Mouse (Mus musculus): ENCODE results near the gene Sirt7. TPM values are rescaled to one million over a fixed set of nuclear protein-coding genes. Genes with fewer than 3 reads are reported as not detected.
A peak's percentile ranks its signal among the peaks of the same experiment; 100 is the strongest.
"Not testable (repeated sequence)": the region's sequence is repeated elsewhere in the genome, so short reads cannot be mapped to it uniquely, and the experiment has no call there.

The Sirt7 gene
- polyA plus RNA-seq, 1 experiment from 2014 or later: 27.7 TPM

GRCm38 (mm10) chr11:120583937-120584336 is 41.1 kb downstream of the Sirt7 start:
- no peak overlapping the region for H3K4me3 ChIP-seq
- 91% methylated on average over 1 of the region's 1 CpGs for WGBS
- no peak overlapping the region for H3K27ac ChIP-seq (replicated peaks)
- H3K4me1 ChIP-seq: peaks cover 30% of the 10 kb centered on the region
- H3K9me3 ChIP-seq: peaks cover 5% of the 10 kb centered on the region; the same call in 1 of the 2 replicates
- DNase-seq (ENCODE audit: low spot score): no peak
- H3K36me3 ChIP-seq (replicated peaks): peaks cover 77% of the 10 kb centered on the region
- H3K27me3 ChIP-seq (replicated peaks; ENCODE audit: low read depth, poor library complexity, severe bottlenecking): no peaks in the 10 kb centered on the region

- WGBS: 95% methylated on average over 2 of the region's 2 CpGs
- not testable (repeated sequence) for H3K27ac ChIP-seq (replicated peaks); H3K27me3 ChIP-seq (replicated peaks; ENCODE audit: low read depth, poor library complexity, severe bottlenecking); DNase-seq (ENCODE audit: low spot score); H3K9me3 ChIP-seq
- peaks cover 37% of the 10 kb centered on the region for H3K4me1 ChIP-seq
- peaks cover 77% of the 10 kb centered on the region for H3K36me3 ChIP-seq (replicated peaks)
- H3K4me3 ChIP-seq: peak overlapping the region; percentile 92
Measured at GRCm38 (mm10) chr11:120582982-120583293, 42.1 kb downstream of the Sirt7 start.

- 77% methylated on average over 8 of the region's 8 CpGs for WGBS
- peaks cover 37% of the 10 kb centered on the region for H3K4me1 ChIP-seq
Measured at GRCm38 (mm10) chr11:120582268-120582981, 42.6 kb downstream of the Sirt7 start.

GRCm38 (mm10) chr11:120581490-120582267 is 43.4 kb downstream of the Sirt7 start, which contains the start of gene Arhgdia:
Gene Arhgdia (minus strand): TSS chr11:120581624.
- peak; percentile 91 for DNase-seq (ENCODE audit: low spot score)
- no peaks in the 10 kb centered on the region for H3K27me3 ChIP-seq (replicated peaks; ENCODE audit: low read depth, poor library complexity, severe bottlenecking)
- H3K36me3 ChIP-seq (replicated peaks): peaks cover 77% of the 10 kb centered on the region
- WGBS: 4% methylated on average over 75 of the region's 75 CpGs
- peak within 1 kb of the TSS; percentile 92 for H3K4me3 ChIP-seq
- peaks cover 5% of the 10 kb centered on the region; the same call in 1 of the 2 replicates for H3K9me3 ChIP-seq
- peak within 1 kb of the TSS; percentile 96 for H3K27ac ChIP-seq (replicated peaks)
- H3K4me1 ChIP-seq: peaks cover 37% of the 10 kb centered on the region

More at GRCm38 (mm10) chr11:120582268-120582981, 42.6 kb downstream of the Sirt7 start:
- Histone ChIP-seq H3K36me3 (replicated peaks) (peaks cover 77% of the 10 kb centered on the region), H3K27ac (replicated peaks) (peak overlapping the region; percentile 96), H3K9me3 (peaks cover 5% of the 10 kb centered on the region; the same call in 1 of the 2 replicates), H3K4me3 (peak overlapping the region; percentile 92), H3K27me3 (replicated peaks; ENCODE audit: low read depth, poor library complexity, severe bottlenecking) (no peaks in the 10 kb centered on the region)
- DNase-seq (ENCODE audit: low spot score): no peak

GRCm38 (mm10) chr11:120580871-120581331 is 44.1 kb downstream of the Sirt7 start:
- Histone ChIP-seq H3K4me3 (peak overlapping the region; percentile 92), H3K9me3 (peaks cover 5% of the 10 kb centered on the region; the same call in 1 of the 2 replicates), H3K4me1 (peaks cover 37% of the 10 kb centered on the region), H3K36me3 (replicated peaks) (peaks cover 75% of the 10 kb centered on the region), H3K27me3 (replicated peaks; ENCODE audit: low read depth, poor library complexity, severe bottlenecking) (no peaks in the 10 kb centered on the region), H3K27ac (replicated peaks) (peak overlapping the region; percentile 96)
- DNase-seq (ENCODE audit: low spot score): peak; percentile 51
- under 1% methylated on average over 44 of the region's 44 CpGs for WGBS

GRCm38 (mm10) chr11:120580190-120580589 is 44.9 kb downstream of the Sirt7 start:
- H3K36me3 ChIP-seq (replicated peaks): peaks cover 68% of the 10 kb centered on the region

GRCm38 (mm10) chr11:120579316-120580107 is 45.5 kb downstream of the Sirt7 start:
- Histone ChIP-seq H3K27ac (replicated peaks) (peak overlapping the region; percentile 96), H3K4me3 (peak overlapping the region; percentile 92), H3K27me3 (replicated peaks; ENCODE audit: low read depth, poor library complexity, severe bottlenecking) (no peaks in the 10 kb centered on the region), H3K9me3 (peaks cover 5% of the 10 kb centered on the region; the same call in 1 of the 2 replicates), H3K36me3 (replicated peaks) (peaks cover 61% of the 10 kb centered on the region), H3K4me1 (peaks cover 41% of the 10 kb centered on the region)
- WGBS: 62% methylated on average over 15 of the region's 15 CpGs
- DNase-seq (ENCODE audit: low spot score): peak; percentile 87

More at GRCm38 (mm10) chr11:120580190-120580589, 44.9 kb downstream of the Sirt7 start:
- 63% methylated on average over 7 of the region's 7 CpGs for WGBS
- peaks cover 5% of the 10 kb centered on the region; the same call in 1 of the 2 replicates for H3K9me3 ChIP-seq
- H3K27ac ChIP-seq (replicated peaks): peak overlapping the region; percentile 96
- no peaks in the 10 kb centered on the region for H3K27me3 ChIP-seq (replicated peaks; ENCODE audit: low read depth, poor library complexity, severe bottlenecking)
- H3K4me3 ChIP-seq: peak overlapping the region; percentile 92
- H3K4me1 ChIP-seq: peaks cover 37% of the 10 kb centered on the region
- DNase-seq (ENCODE audit: low spot score): peak; percentile 19

GRCm38 (mm10) chr11:120578694-120579243 is 46.3 kb downstream of the Sirt7 start:
- Histone ChIP-seq H3K9me3 (peaks cover under 1% of the 10 kb centered on the region; the same call in 1 of the 2 replicates), H3K27ac (replicated peaks) (peak overlapping the region; percentile 66), H3K4me3 (peak overlapping the region; percentile 92), H3K27me3 (replicated peaks; ENCODE audit: low read depth, poor library complexity, severe bottlenecking) (no peaks in the 10 kb centered on the region), H3K36me3 (replicated peaks) (peaks cover 54% of the 10 kb centered on the region), H3K4me1 (peaks cover 49% of the 10 kb centered on the region)
- peak; percentile 49 for DNase-seq (ENCODE audit: low spot score)
- WGBS: 75% methylated on average over 11 of the region's 11 CpGs

- peak overlapping the region; percentile 92 for H3K4me3 ChIP-seq
- peaks cover 49% of the 10 kb centered on the region for H3K4me1 ChIP-seq
- no peaks in the 10 kb centered on the region for H3K9me3 ChIP-seq
- H3K36me3 ChIP-seq (replicated peaks): peaks cover 47% of the 10 kb centered on the region
- no peak for DNase-seq (ENCODE audit: low spot score)
- H3K27me3 ChIP-seq (replicated peaks; ENCODE audit: low read depth, poor library complexity, severe bottlenecking): no peaks in the 10 kb centered on the region
- H3K27ac ChIP-seq (replicated peaks): peak overlapping the region; percentile 48; the same call in 1 of the 2 replicates
- WGBS: 88% methylated on average over 10 of the region's 10 CpGs
Measured at GRCm38 (mm10) chr11:120578024-120578693, 46.9 kb downstream of the Sirt7 start.

- no peaks in the 10 kb centered on the region for H3K9me3 ChIP-seq
- H3K36me3 ChIP-seq (replicated peaks): peaks cover 42% of the 10 kb centered on the region
- H3K4me3 ChIP-seq: peak overlapping the region; percentile 92; the same call in 1 of the 2 replicates
- no peak for DNase-seq (ENCODE audit: low spot score)
- 83% methylated on average over 7 of the region's 7 CpGs for WGBS
- H3K27me3 ChIP-seq (replicated peaks; ENCODE audit: low read depth, poor library complexity, severe bottlenecking): no peaks in the 10 kb centered on the region
- peaks cover 47% of the 10 kb centered on the region for H3K4me1 ChIP-seq
- H3K27ac ChIP-seq (replicated peaks): 0 out of 2 replicates have a peak overlapping the region, but pooled peaks have one; percentile 48
Measured at GRCm38 (mm10) chr11:120577211-120578023, 47.6 kb downstream of the Sirt7 start.

All from embryonic facial prominence, embryonic 10.5 days (tissue).